Mouse (Mus musculus) ES-E14 (cell line): ENCODE measurements at regions not wholly inside any gene's neighbourhood (a gene's known extent, or its start where the extent isn't known, plus 50 kb on each side); places are given as distances from the start of the nearest gene placed in this dataset.

Experiments used
- CHD2 ChIP-seq: IDR thresholded peaks from 2 replicates; pipeline ENCODE4 v1.6.1; 2014; ENCODE audit warnings: mild to moderate bottlenecking, low read depth, low read length, inconsistent platforms
- HCFC1 ChIP-seq: IDR thresholded peaks from 2 replicates; pipeline ENCODE4 v1.6.1; 2012; ENCODE audit warnings: low read length, inconsistent platforms, borderline replicate concordance; ENCODE audit not compliant: insufficient read depth
- MAFK ChIP-seq: IDR thresholded peaks from 2 replicates; pipeline ENCODE4 v1.6.1; 2014; ENCODE audit warnings: mild to moderate bottlenecking, low read depth, low read length, inconsistent platforms; ENCODE audit not compliant: insufficient read depth
- ZC3H11A ChIP-seq: IDR thresholded peaks from 2 replicates; pipeline ENCODE4 v1.6.1; 2012; ENCODE audit warnings: low read depth, mild to moderate bottlenecking, inconsistent platforms, low read length, borderline replicate concordance
- ZNF384 ChIP-seq: IDR thresholded peaks from 2 replicates; pipeline ENCODE4 v1.6.1; 2012; ENCODE audit warnings: low read depth, low read length, inconsistent platforms

- TF ChIP-seq MAFK = no peak
- no peak for TF ChIP-seq ZC3H11A
- no peak for TF ChIP-seq ZNF384
- TF ChIP-seq CHD2 = no peak
- no peak for TF ChIP-seq HCFC1
These were observed 598.5 kb downstream of the Tns3 start for GRCm38 (mm10) chr11:8065811-8066210.
